Mouse (Mus musculus) stomach, embryonic 16.5 days (tissue): ENCODE results near the gene Syne3. TPM values are rescaled to one million over a fixed set of nuclear protein-coding genes. Genes with fewer than 3 reads are reported as not detected.

Source experiments
- microRNA-seq: library from miRNA; unstranded; fragments of <30 nt; microRNA quantifications from one replicate; pipeline ENCODE4, GENCODE M21; 2016
- polyA plus RNA-seq: library from polyadenylated mRNA; unstranded; fragments of >200 nt; fragmentation: Nextera tagmentation; extraction: Ambion mirVana; gene quantifications from 2 replicates; pipeline ENCODE4 v1.2.1, GENCODE M21; 2015

Syne3 gene
- polyA plus RNA-seq, 1 experiment from 2014 or later: 0.81 TPM

Small RNA genes within 50 kb of the gene (microRNA-seq; reads per million reads assigned to microRNA genes)
- gene Mir3069: 1.5 reads per million

Other genes starting within 250 kb of the Syne3 start
- 2.3 and 2.5 TPM in 2 replicates for gene Clmn, start 144.7 kb downstream of the Syne3 start, polyA plus RNA-seq
- gene Glrx5, start 22.9 kb upstream of the Syne3 start, polyA plus RNA-seq: 121 and 150 TPM in 2 replicates
- gene Tcl1b2, start 136.2 kb upstream of the Syne3 start, polyA plus RNA-seq: not detected in 2 replicates
- not detected in 2 replicates for gene Tcl1b1, start 149.9 kb upstream of the Syne3 start, polyA plus RNA-seq
- gene Tcl1b5, start 166.5 kb upstream of the Syne3 start, polyA plus RNA-seq: not detected in 2 replicates
- not detected in 2 replicates for gene Tcl1b3, start 181.2 kb upstream of the Syne3 start, polyA plus RNA-seq
- not detected in 2 replicates for gene Tcl1b4, start 192.1 kb upstream of the Syne3 start, polyA plus RNA-seq
- not detected in 2 replicates for gene Tcl1, start 213.0 kb upstream of the Syne3 start, polyA plus RNA-seq